Mouse (Mus musculus) gastrocnemius, postnatal 14 days (tissue): Measurements from ENCODE around the gene Mrpl22. TPM values are rescaled to one million over a fixed set of nuclear protein-coding genes. Genes with fewer than 3 reads are reported as not detected.
"Not testable (repeated sequence)": the region's sequence is repeated elsewhere in the genome, so short reads cannot be mapped to it uniquely, and the experiment has no call there.

Source experiments
- DNase-seq: peaks from one replicate; pipeline ENCODE4 v3.0.0; 2021; ENCODE audit warnings: mixed read lengths
- intact Hi-C: fragments of 180-260 bp; cut with DNase I; formaldehyde crosslinking; loops from one replicate; pipeline ENCODE4 v1.15.1; 2025; ENCODE audit warnings: low total_unique reads
- total RNA-seq, 2 experiments: library from RNA; stranded (reverse); gene quantifications; 2 replicates each; pipeline ENCODE4 v1.2.3; 2021

The Mrpl22 gene
- total RNA-seq, 2 experiments from 2014 or later: 39.7 to 43.8 TPM

DNA sequence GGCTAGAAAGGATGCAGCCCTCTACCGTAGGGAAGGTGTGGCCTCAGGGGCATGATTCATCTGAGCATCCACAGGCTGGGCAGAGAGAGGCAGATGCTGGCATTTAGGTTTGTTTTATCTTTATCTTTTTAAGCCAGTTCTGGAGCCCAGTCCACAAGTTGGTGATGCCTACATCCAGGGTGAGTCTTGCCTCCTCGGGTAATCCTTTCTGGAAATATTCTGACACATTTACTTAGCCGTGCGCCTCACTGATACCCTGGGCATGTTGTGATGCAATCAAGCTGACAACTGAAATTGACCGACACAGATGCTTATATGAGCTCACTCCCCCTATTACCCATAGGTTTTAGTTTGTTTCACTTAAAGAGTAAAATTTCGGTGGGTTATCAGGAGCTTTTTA is 45.4 kb downstream of the Mrpl22 start:
- intact Hi-C loops: no loop called here
- no peak for DNase-seq

DNA sequence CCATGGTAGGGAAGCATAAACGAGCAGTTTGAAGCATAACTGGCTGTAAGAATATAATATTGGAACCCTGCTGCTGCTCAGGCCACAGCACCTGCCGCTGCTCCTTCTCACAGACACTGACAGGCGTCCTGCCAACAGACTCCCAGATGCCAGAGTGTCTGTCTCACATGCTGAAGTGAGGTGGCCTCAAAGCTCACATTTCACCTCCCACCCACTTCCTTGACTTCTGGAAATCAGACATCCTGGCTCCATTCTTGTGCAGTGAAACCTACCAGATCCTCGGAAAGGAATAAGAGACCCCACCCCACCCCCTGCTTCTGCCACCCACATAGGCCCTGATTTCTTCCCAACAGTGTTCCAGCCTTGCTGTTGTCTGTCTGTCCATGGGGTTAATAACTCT is 52.3 kb downstream of the Mrpl22 start:
- intact Hi-C loops: loop anchor here (2.0 kb wide), 1 partner anchor 43 kb away; no protein-coding TSS in a partner anchor
- peak; percentile 68 for DNase-seq

DNA sequence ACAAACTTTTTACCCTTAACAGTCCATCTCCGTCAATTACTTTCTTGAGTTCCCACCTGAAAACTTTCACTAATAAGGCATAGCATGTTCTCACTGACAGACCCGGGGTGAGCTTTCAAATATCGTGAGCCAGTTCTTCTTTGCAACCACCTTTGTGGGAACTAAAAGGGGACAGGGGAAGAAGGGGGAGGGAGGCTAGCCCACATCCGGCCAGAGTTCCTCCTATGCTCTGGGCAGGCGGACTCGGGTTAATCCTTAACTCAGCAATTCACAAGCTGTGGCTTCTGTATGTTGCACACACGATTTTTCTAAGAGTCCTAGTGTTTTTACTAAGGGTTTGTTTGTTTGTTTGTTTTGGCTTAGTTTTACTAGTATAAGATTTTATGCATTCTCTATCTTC is 52.9 kb downstream of the Mrpl22 start:
- no peak for DNase-seq
- intact Hi-C loops: loop anchor here (2.0 kb wide), 1 partner anchor 44 kb away; no protein-coding TSS in a partner anchor

DNA sequence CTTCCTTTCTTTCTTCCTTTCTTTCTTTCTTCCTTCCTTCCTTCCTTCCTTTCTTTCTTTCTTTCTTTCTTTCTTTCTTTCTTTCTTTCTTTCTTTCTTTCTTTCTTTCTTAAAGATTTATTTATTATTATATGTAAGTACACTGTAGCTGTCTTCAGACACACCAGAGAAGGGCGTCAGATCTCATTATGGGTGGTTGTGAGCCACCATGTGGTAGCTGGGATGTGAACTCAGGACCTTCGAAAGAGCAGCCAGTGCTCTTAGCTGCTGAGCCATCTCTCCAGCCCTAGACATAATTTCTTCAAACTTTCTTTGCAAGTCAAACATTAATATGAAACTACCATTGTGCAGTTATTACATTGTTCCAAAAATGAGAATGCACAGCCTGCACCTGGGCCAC is 53.4 kb downstream of the Mrpl22 start:
- intact Hi-C loops: loop anchor here (2.0 kb wide), 1 partner anchor 44 kb away; no protein-coding TSS in a partner anchor
- DNase-seq: not testable (repeated sequence)

DNA sequence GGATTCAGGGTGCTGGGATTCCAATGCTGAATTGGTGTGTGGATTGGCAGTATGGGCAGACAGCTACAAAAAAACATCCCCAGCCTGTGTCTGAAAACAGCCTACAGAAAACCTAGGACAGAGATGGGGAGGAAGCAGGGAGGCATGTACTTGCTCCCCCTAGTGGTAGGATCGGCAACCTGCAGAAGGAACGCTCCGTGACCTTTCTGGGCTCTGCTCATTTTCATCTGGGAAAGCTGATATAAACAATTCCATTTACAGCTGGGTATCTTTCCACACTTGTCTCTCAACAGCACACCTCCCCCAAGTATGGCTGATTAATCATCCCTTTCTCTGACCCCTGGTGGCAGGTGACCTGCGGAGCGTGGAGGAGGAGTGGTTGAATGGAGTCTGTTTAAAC is 54.2 kb downstream of the Mrpl22 start:
- peak; percentile 66 for DNase-seq
- intact Hi-C loops: loop anchor here (2.0 kb wide), 1 partner anchor 45 kb away; no protein-coding TSS in a partner anchor

DNA sequence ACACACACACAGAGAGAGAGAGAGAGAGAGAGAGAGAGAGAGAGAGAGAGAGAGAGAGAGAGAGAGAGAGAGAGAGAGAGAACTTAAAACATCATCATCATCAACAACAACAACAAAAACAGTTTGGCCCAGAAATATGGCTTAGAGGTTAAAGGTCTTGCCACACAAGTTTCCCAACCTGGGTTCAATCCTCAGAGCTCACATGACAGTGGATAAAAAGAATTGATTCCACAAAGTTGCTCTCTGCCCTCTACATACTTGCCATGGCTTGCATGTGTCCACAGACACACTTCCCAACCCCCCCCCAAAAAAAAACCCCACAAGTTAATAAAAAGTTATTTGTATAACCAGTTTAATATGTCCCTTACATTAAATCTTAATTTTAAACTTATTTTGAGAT is 55.0 kb downstream of the Mrpl22 start:
- DNase-seq: no peak
- intact Hi-C loops: no loop called here

DNA sequence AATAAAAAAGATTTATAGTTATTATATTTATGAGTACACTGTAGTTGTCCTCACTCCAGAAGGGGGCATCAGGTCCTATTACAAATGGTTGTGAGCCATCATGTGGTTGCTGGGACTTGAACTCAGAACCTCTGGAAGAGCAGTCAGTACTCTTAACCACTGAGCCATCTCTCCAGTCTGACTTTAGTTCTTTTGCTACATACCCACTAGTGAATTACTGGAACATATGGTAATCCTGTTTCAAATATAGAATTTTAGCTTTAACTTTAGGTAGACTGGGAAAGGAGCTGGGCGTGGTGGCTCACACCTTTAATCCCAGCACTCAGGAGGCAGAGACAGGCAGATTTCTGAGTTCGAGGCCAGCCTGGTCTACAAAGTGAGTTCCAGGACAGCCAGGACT is 56.6 kb downstream of the Mrpl22 start:
- intact Hi-C loops, DNase-seq: not testable (repeated sequence)

Other genes with a start within 250 kb of the Mrpl22 start
- 10 to 100 TPM; 61.9 to 74.6 TPM for gene Larp1, start 162.6 kb upstream of the Mrpl22 start, total RNA-seq
- not detected for gene Gm12248, start 78.5 kb upstream of the Mrpl22 start, total RNA-seq
- gene Cnot8, start 67.5 kb upstream of the Mrpl22 start, total RNA-seq: 10 to 100 TPM; 31.3 to 32.1 TPM
- 10 to 100 TPM in 1 of 2 experiments, 1 to 10 TPM in 1; 9.5 to 10.8 TPM for gene Gemin5, start 3.1 kb upstream of the Mrpl22 start, total RNA-seq
- 1 to 10 TPM; 3.5 to 3.7 TPM for gene Igtp, start 27.9 kb downstream of the Mrpl22 start, total RNA-seq
- gene Irgm2, start 28.0 kb downstream of the Mrpl22 start, total RNA-seq: 1 to 10 TPM; 4.8 to 5.5 TPM
- not detected for gene 4930438A08Rik, start 103.1 kb downstream of the Mrpl22 start, total RNA-seq
- gene Zfp692, start 135.4 kb downstream of the Mrpl22 start, total RNA-seq: 1 to 10 TPM; 2.7 to 3.4 TPM
- 10 to 100 TPM; 43.0 to 45.1 TPM for gene Zfp672, start 158.7 kb downstream of the Mrpl22 start, total RNA-seq
- 10 to 100 TPM; 22.9 to 26.2 TPM for gene Sh3bp5l, start 159.1 kb downstream of the Mrpl22 start, total RNA-seq
- gene Lypd8, start 207.4 kb downstream of the Mrpl22 start, total RNA-seq: not detected
- gene 1810065E05Rik, start 249.4 kb downstream of the Mrpl22 start, total RNA-seq: not detected